Mouse (Mus musculus) duodenum, adult 2 months (tissue): ENCODE results near the gene Hvcn1. TPM values are rescaled to one million over a fixed set of nuclear protein-coding genes. Genes with fewer than 3 reads are reported as not detected.

ENCODE experiments used
- polyA plus RNA-seq: library from polyadenylated mRNA; depleted of rRNA; stranded (reverse); fragments of >200 nt; gene quantifications from 2 replicates; pipeline ENCODE4 v1.2.3, GENCODE M21; 2012; ENCODE audit warnings: low replicate concordance; rRNA removed

Hvcn1 gene
- 3.7 and 9.3 TPM in 2 replicates for polyA plus RNA-seq

DNA sequence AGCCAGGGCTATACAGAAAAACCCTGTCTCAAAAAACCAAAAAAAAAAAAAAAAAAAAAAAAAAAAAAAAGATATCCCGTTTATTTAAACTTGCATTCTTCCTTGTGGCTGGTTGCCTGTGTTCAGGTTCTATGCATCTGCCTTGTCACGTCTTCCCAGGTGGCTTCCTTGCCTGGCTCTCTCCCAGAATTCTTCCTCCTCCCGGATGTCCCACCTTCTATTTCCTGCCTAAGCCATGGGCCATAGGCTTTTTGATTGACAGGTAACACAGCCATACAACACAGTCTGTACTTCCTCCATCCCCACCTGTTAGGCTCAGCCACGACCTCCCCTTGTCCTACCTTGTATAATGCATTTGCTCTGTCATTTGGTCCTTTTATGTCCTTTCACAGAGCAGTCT is at the start of gene Hvcn1:
Gene Hvcn1 (plus strand): TSS at position 330 of the 400 bp plus-strand sequence.

GRCm38 (mm10) chr5:122157827-122158381 is 48.7 kb upstream of the Hvcn1 start, which contains the start of gene Ppp1cc:
Gene Ppp1cc, plus strand, starts transcription at chr5:122158278.

DNA sequence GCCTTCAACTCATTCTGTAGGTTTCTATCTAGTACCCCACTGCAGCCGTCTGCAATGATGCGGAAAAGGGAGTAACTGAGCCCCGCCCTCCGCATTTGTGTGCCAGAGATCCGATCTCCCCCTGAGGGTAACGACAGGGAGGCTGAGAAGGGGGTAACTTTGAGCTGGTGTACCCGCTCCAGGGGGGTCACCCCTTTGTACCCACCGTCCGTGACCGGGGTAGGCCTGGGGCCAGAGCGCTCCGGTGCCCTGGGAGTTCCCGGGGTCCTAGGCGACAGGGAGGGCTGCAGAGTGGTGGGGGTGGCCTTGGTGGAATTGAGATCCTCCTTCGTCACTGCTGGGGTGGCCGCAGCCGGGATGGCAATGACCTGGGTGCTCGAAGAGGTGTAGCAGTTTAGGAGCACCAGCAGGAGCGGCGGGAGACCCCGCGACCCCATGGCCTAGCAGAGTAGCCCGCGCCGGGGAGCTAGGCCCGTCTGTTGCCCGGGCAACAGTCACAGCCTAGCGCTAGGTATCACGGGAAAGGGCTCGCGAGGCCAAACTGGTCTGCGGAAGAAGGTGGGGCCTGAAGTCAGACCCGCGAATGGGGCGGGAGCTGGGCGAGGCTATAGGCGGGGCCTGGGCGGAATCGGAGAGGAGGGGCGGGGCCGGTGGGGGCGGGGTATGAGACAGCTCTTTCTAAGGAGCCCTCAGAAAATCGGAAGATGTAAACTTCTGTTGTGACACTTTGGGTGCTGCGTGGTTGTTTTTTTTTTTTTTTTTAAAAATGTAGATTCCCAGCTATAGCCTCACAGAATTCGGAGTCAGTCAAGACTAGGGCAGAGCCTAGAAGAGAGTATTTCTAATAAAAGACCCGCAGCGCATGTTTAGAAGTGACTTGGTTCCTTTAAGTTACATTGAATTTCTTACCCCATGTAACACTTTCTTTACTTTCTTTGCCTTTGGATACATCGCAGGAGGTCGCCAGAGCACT is 57.6 kb downstream of the Hvcn1 start, which contains the start of gene Tctn1:
Gene Tctn1 (minus strand): TSS at position 528 of the 973 bp plus-strand sequence.

GRCm38 (mm10) chr5:122284183-122285028 is 77.8 kb downstream of the Hvcn1 start, which contains the start of gene Pptc7:
Gene Pptc7, plus strand, starts transcription at chr5:122284365.

Other genes with a start within 250 kb of the Hvcn1 start
- gene Cux2, start 156.7 kb upstream of the Hvcn1 start, polyA plus RNA-seq: 2.9 and 4.1 TPM in 2 replicates
- not detected in 2 replicates for gene Myl2, start 105.9 kb upstream of the Hvcn1 start, polyA plus RNA-seq
- 0.08 TPM in 1 of 2 replicates, not detected in the other for gene Ccdc63, start 66.0 kb upstream of the Hvcn1 start, polyA plus RNA-seq
- 36.6 and 51.9 TPM in 2 replicates for gene Ppp1cc, start 48.5 kb upstream of the Hvcn1 start, polyA plus RNA-seq
- gene Tctn1, start 57.7 kb downstream of the Hvcn1 start, polyA plus RNA-seq: 5.9 and 16.3 TPM in 2 replicates
- gene Pptc7, start 77.6 kb downstream of the Hvcn1 start, polyA plus RNA-seq: 17.6 and 27.1 TPM in 2 replicates
- gene Rad9b, start 147.4 kb downstream of the Hvcn1 start, polyA plus RNA-seq: 0.62 and 0.91 TPM in 2 replicates
- gene Vps29, start 147.6 kb downstream of the Hvcn1 start, polyA plus RNA-seq: 10.9 and 15.5 TPM in 2 replicates
- 29.6 and 46.4 TPM in 2 replicates for gene Gpn3, start 165.1 kb downstream of the Hvcn1 start, polyA plus RNA-seq
- gene Fam216a, start 165.6 kb downstream of the Hvcn1 start, polyA plus RNA-seq: 3.7 and 4.5 TPM in 2 replicates
- 94.7 and 156 TPM in 2 replicates for gene Arpc3, start 185.1 kb downstream of the Hvcn1 start, polyA plus RNA-seq
- 15.3 and 17.0 TPM in 2 replicates for gene Anapc7, start 214.9 kb downstream of the Hvcn1 start, polyA plus RNA-seq